Mouse (Mus musculus) forebrain, embryonic 16.5 days (tissue): Measurements from ENCODE around the gene Sp1. TPM values are rescaled to one million over a fixed set of nuclear protein-coding genes. Genes with fewer than 3 reads are reported as not detected.

Experiments
- ATAC-seq: fragments of 200-750 bp; cut with Nextera tagmentation; 2 replicates; pipeline ENCODE4 v1.8.0; 2017; ENCODE audit warnings: mild to moderate bottlenecking, moderate library complexity
- H3K27ac ChIP-seq: fragments of 300-500 bp; sonication (generic); 2 replicates; pipeline ENCODE4 v1.5.1; 2014; ENCODE audit warnings: low read length, control low read depth
- H3K27me3 ChIP-seq: fragments of 300-500 bp; sonication (generic); replicated peaks from 2 replicates; pipeline ENCODE4 v1.6.1; 2014; ENCODE audit warnings: low read length; ENCODE audit not compliant: control insufficient read depth, insufficient read depth
- H3K36me3 ChIP-seq: fragments of 300-500 bp; sonication (generic); 2 replicates; pipeline ENCODE4 v1.6.1; 2014; ENCODE audit not compliant: control insufficient read depth, insufficient read depth
- H3K4me1 ChIP-seq: fragments of 300-500 bp; sonication (generic); replicated peaks from 2 replicates; pipeline ENCODE4 v1.6.1; 2014; ENCODE audit warnings: low read length; ENCODE audit not compliant: control insufficient read depth, insufficient read depth
- H3K4me2 ChIP-seq: fragments of 300-500 bp; sonication (generic); 2 replicates; pipeline ENCODE4 v1.6.1; 2014; ENCODE audit warnings: mild to moderate bottlenecking, low read length, control low read depth
- H3K4me3 ChIP-seq: fragments of 300-500 bp; sonication (generic); replicated peaks from 2 replicates; pipeline ENCODE4 v1.5.1; 2014; ENCODE audit warnings: mild to moderate bottlenecking, low read length, control low read depth
- H3K9ac ChIP-seq: fragments of 300-500 bp; sonication (generic); replicated peaks from 2 replicates; pipeline ENCODE4 v1.6.1; 2014; ENCODE audit warnings: low read depth, low read length, control low read depth
- H3K9me3 ChIP-seq: fragments of 300-500 bp; sonication (generic); 2 replicates; pipeline ENCODE4 v1.6.1; 2016; ENCODE audit warnings: low read length; ENCODE audit not compliant: control insufficient read depth
- WGBS: fragments of 180-500 bp; shearing (Covaris S2); extraction: QIAGEN DNeasy Blood & Tissue Kit; methylation state at CpG from one replicate; pipeline ENCODE4 v1.1.7; 2014; 5-methylcytosine and 5-hydroxymethylcytosine counted together
- polyA plus RNA-seq: library from polyadenylated mRNA; unstranded; fragments of >200 nt; fragmentation: Nextera tagmentation; extraction: Ambion mirVana; gene quantifications from 2 replicates; pipeline ENCODE4 v1.2.1, GENCODE M21; 2015

The Sp1 gene
- polyA plus RNA-seq, 1 experiment from 2014 or later, result 5.0 TPM

DNA sequence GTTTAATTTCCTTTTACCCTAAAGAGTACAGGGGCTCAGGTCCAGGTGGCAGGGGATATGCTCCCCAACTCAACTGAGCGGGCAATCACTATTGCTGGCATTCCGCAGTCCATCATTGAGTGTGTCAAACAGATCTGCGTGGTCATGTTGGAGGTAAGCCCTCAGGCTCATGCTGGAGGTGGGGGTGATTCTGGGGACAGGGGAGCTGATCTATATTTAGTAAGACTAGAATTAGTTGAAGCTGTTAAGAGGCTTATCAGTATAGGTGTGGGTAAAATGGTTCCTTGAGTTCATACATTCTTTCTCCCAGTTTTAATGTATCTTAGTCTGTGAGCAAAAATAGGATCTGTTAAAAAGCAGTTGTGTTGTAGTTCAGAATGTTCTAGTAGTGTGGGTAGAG lies 77.2 kb downstream of the Sp1 start:
- H3K27ac ChIP-seq, result no peak overlapping the region
- no peaks in the 10 kb centered on the region for H3K9me3 ChIP-seq
- H3K27me3 ChIP-seq, result no peaks in the 10 kb centered on the region
- peaks cover 34% of the 10 kb centered on the region for H3K36me3 ChIP-seq
- WGBS, result 96% methylated on average over 3 of the region's 3 CpGs
- no peak overlapping the region for H3K4me3 ChIP-seq
- ATAC-seq, result no peak
- no peaks in the 10 kb centered on the region for H3K4me1 ChIP-seq
- no peak overlapping the region for H3K4me2 ChIP-seq
- H3K9ac ChIP-seq, result no peak overlapping the region

DNA sequence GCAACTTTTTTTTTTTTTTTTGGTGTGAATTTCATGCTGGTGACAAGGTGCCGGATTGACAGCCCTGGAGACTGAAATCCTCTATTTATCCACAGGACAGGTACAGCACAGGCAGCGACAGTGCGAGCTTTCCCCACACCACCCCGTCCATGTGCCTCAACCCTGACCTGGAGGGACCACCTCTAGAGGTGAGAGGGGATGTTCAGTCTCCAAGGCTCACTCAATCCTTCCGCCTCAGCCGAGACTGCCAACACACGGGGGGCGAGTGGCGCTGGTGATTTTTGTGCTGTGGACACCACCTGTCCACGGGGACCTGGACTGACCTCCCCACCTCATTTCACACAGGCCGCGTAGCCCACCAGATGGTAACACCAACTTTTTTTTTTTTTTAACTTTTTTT lies 79.9 kb downstream of the Sp1 start:
- ATAC-seq, result no peak
- Histone ChIP-seq H3K4me2 (no peak overlapping the region), H3K4me3 (no peak overlapping the region), H3K4me1 (no peaks in the 10 kb centered on the region), H3K36me3 (peaks cover 49% of the 10 kb centered on the region), H3K27me3 (no peaks in the 10 kb centered on the region), H3K27ac (no peak overlapping the region), H3K9me3 (no peaks in the 10 kb centered on the region), H3K9ac (no peak overlapping the region)
- WGBS, result 91% methylated on average over 12 of the region's 12 CpGs

Other genes with a start within 250 kb of the Sp1 start
- gene Zfp740, start 202.9 kb upstream of the Sp1 start, polyA plus RNA-seq, result 84.6 and 93.4 TPM in 2 replicates
- gene Csad, start 201.4 kb upstream of the Sp1 start, polyA plus RNA-seq, result 37.8 and 39.6 TPM in 2 replicates
- 0.73 and 1.0 TPM in 2 replicates for gene Itgb7, start 174.2 kb upstream of the Sp1 start, polyA plus RNA-seq
- 6.4 and 8.0 TPM in 2 replicates for gene Rarg, start 148.6 kb upstream of the Sp1 start, polyA plus RNA-seq
- 0.11 TPM in 1 of 2 replicates, not detected in the other for gene Gm9918, start 135.6 kb upstream of the Sp1 start, polyA plus RNA-seq
- gene Mfsd5, start 126.7 kb upstream of the Sp1 start, polyA plus RNA-seq, result 50.6 and 52.8 TPM in 2 replicates
- gene Espl1, start 109.9 kb upstream of the Sp1 start, polyA plus RNA-seq, result 10.9 and 11.7 TPM in 2 replicates
- gene Pfdn5, start 80.0 kb upstream of the Sp1 start, polyA plus RNA-seq, result 429 and 443 TPM in 2 replicates
- 105 and 111 TPM in 2 replicates for gene Myg1, start 74.4 kb upstream of the Sp1 start, polyA plus RNA-seq
- 42.0 and 44.7 TPM in 2 replicates for gene Aaas, start 55.4 kb upstream of the Sp1 start, polyA plus RNA-seq
- 0.38 and 1.1 TPM in 2 replicates for gene Sp7, start 39.0 kb upstream of the Sp1 start, polyA plus RNA-seq
- 0.32 and 0.58 TPM in 2 replicates for gene Amhr2, start 39.2 kb downstream of the Sp1 start, polyA plus RNA-seq
- 79.0 and 80.9 TPM in 2 replicates for gene Prr13, start 52.9 kb downstream of the Sp1 start, polyA plus RNA-seq
- gene Pcbp2, start 64.4 kb downstream of the Sp1 start, polyA plus RNA-seq, result 144 and 149 TPM in 2 replicates
- gene Gm10337, start 97.6 kb downstream of the Sp1 start, polyA plus RNA-seq, result 17.3 and 22.2 TPM in 2 replicates
- 58.7 and 69.5 TPM in 2 replicates for gene Map3k12, start 110.9 kb downstream of the Sp1 start, polyA plus RNA-seq
- gene Tarbp2, start 112.0 kb downstream of the Sp1 start, polyA plus RNA-seq, result 97.2 and 114 TPM in 2 replicates
- 2.9 and 3.1 TPM in 2 replicates for gene Npff, start 118.8 kb downstream of the Sp1 start, polyA plus RNA-seq
- not detected in 2 replicates for gene Gm28047, start 218.9 kb downstream of the Sp1 start, polyA plus RNA-seq
- 26.8 and 27.5 TPM in 2 replicates for gene Atf7, start 219.3 kb downstream of the Sp1 start, polyA plus RNA-seq